Mouse (Mus musculus): Measurements from ENCODE around the gene Dbx2. TPM values are rescaled to one million over a fixed set of nuclear protein-coding genes. Genes with fewer than 3 reads are reported as not detected.

Gene Dbx2
- polyA plus RNA-seq, 1 experiment from 2014 or later = not detected

GRCm38 (mm10) chr15:95639829-95640134 lies 16.0 kb downstream of the Dbx2 start:
- H3K4me3 ChIP-seq (ENCODE audit: low read depth, low read length) = no peak overlapping the region
- H3K4me1 ChIP-seq (ENCODE audit: insufficient read depth, low read depth, low read length) = no peaks in the 10 kb centered on the region
- 73% methylated on average over 9 of the region's 9 CpGs for WGBS
- TF ChIP-seq CTCF (IDR thresholded peaks at IDR 0.05) (no peak), EP300 (IDR thresholded peaks at IDR 0.05) (no peak)
- H3K9ac ChIP-seq (replicated peaks; ENCODE audit: low read depth) = no peak overlapping the region
- H3K36me3 ChIP-seq (ENCODE audit: insufficient read depth, low read length) = no peaks in the 10 kb centered on the region
- H3K9me3 ChIP-seq (ENCODE audit: low read length) = no peaks in the 10 kb centered on the region
- ATAC-seq (no peak), DNase-seq (ENCODE audit: low spot score) (no peak)
- H3K27me3 ChIP-seq (replicated peaks; ENCODE audit: insufficient read depth, low read length) = no peaks in the 10 kb centered on the region
- no peak overlapping the region for H3K27ac ChIP-seq (ENCODE audit: low read length)
- H3K4me2 ChIP-seq (replicated peaks; ENCODE audit: low read depth, low read length) = no peak overlapping the region

- 87% methylated on average over 20 of the region's 20 CpGs for WGBS
- Histone ChIP-seq H3K27ac (ENCODE audit: low read length) (no peak overlapping the region), H3K4me3 (ENCODE audit: low read depth, low read length) (no peak overlapping the region), H3K9ac (replicated peaks; ENCODE audit: low read depth) (no peak overlapping the region), H3K9me3 (ENCODE audit: low read length) (no peaks in the 10 kb centered on the region), H3K27me3 (replicated peaks; ENCODE audit: insufficient read depth, low read length) (no peaks in the 10 kb centered on the region), H3K4me1 (ENCODE audit: insufficient read depth, low read depth, low read length) (no peaks in the 10 kb centered on the region), H3K36me3 (ENCODE audit: insufficient read depth, low read length) (no peaks in the 10 kb centered on the region), H3K4me2 (replicated peaks; ENCODE audit: low read depth, low read length) (no peak overlapping the region)
- ATAC-seq (no peak), DNase-seq (ENCODE audit: low spot score) (no peak)
- TF ChIP-seq EP300 (IDR thresholded peaks at IDR 0.05) (no peak), CTCF (IDR thresholded peaks at IDR 0.05) (no peak)
Measured at GRCm38 (mm10) chr15:95639115-95639828, 16.5 kb downstream of the Dbx2 start.

- no peak overlapping the region for H3K9ac ChIP-seq (replicated peaks; ENCODE audit: low read depth)
- no peaks in the 10 kb centered on the region for H3K4me1 ChIP-seq (ENCODE audit: insufficient read depth, low read depth, low read length)
- DNase-seq (ENCODE audit: low spot score) (peak; percentile 26), ATAC-seq (no peak)
- TF ChIP-seq EP300 (IDR thresholded peaks at IDR 0.05) = no peak
- TF ChIP-seq CTCF (IDR thresholded peaks at IDR 0.05) = no peak
- H3K36me3 ChIP-seq (ENCODE audit: insufficient read depth, low read length) = no peaks in the 10 kb centered on the region
- WGBS = 55% methylated on average over 4 of the region's 4 CpGs
- no peak overlapping the region for H3K27ac ChIP-seq (ENCODE audit: low read length)
- H3K4me2 ChIP-seq (replicated peaks; ENCODE audit: low read depth, low read length) = no peak overlapping the region
- no peak overlapping the region for H3K4me3 ChIP-seq (ENCODE audit: low read depth, low read length)
- no peaks in the 10 kb centered on the region for H3K9me3 ChIP-seq (ENCODE audit: low read length)
- H3K27me3 ChIP-seq (replicated peaks; ENCODE audit: insufficient read depth, low read length) = no peaks in the 10 kb centered on the region
Measured at GRCm38 (mm10) chr15:95624396-95624795, 31.4 kb downstream of the Dbx2 start.

GRCm38 (mm10) chr15:95622797-95623196 lies 33.0 kb downstream of the Dbx2 start:
- H3K27ac ChIP-seq (ENCODE audit: low read length) = no peak overlapping the region
- no peaks in the 10 kb centered on the region for H3K36me3 ChIP-seq (ENCODE audit: insufficient read depth, low read length)
- H3K4me3 ChIP-seq (ENCODE audit: low read depth, low read length) = no peak overlapping the region
- H3K4me1 ChIP-seq (ENCODE audit: insufficient read depth, low read depth, low read length) = no peaks in the 10 kb centered on the region
- DNase-seq (ENCODE audit: low spot score) = no peak
- no peaks in the 10 kb centered on the region for H3K9me3 ChIP-seq (ENCODE audit: low read length)
- no peak overlapping the region for H3K9ac ChIP-seq (replicated peaks; ENCODE audit: low read depth)
- no peak for ATAC-seq
- no peaks in the 10 kb centered on the region for H3K27me3 ChIP-seq (replicated peaks; ENCODE audit: insufficient read depth, low read length)
- TF ChIP-seq CTCF (IDR thresholded peaks at IDR 0.05) (no peak), EP300 (IDR thresholded peaks at IDR 0.05) (no peak)
- H3K4me2 ChIP-seq (replicated peaks; ENCODE audit: low read depth, low read length) = no peak overlapping the region
- WGBS = 78% methylated on average over 8 of the region's 8 CpGs

GRCm38 (mm10) chr15:95612600-95612999 lies 43.2 kb downstream of the Dbx2 start:
- Histone ChIP-seq H3K9me3 (ENCODE audit: low read length) (no peaks in the 10 kb centered on the region), H3K36me3 (ENCODE audit: insufficient read depth, low read length) (no peaks in the 10 kb centered on the region), H3K4me1 (ENCODE audit: insufficient read depth, low read depth, low read length) (no peaks in the 10 kb centered on the region), H3K27me3 (replicated peaks; ENCODE audit: insufficient read depth, low read length) (no peaks in the 10 kb centered on the region), H3K4me2 (replicated peaks; ENCODE audit: low read depth, low read length) (no peak overlapping the region), H3K9ac (replicated peaks; ENCODE audit: low read depth) (no peak overlapping the region), H3K27ac (ENCODE audit: low read length) (no peak overlapping the region), H3K4me3 (ENCODE audit: low read depth, low read length) (no peak overlapping the region)
- 64% methylated on average over 1 of the region's 1 CpGs for WGBS
- DNase-seq (ENCODE audit: low spot score) = no peak
- no peak for TF ChIP-seq EP300 (IDR thresholded peaks at IDR 0.05)
- TF ChIP-seq CTCF (IDR thresholded peaks at IDR 0.05) = no peak
- no peak for ATAC-seq

- Histone ChIP-seq H3K27me3 (replicated peaks; ENCODE audit: insufficient read depth, low read length) (no peaks in the 10 kb centered on the region), H3K36me3 (ENCODE audit: insufficient read depth, low read length) (no peaks in the 10 kb centered on the region), H3K27ac (ENCODE audit: low read length) (no peak overlapping the region), H3K4me2 (replicated peaks; ENCODE audit: low read depth, low read length) (no peak overlapping the region), H3K9ac (replicated peaks; ENCODE audit: low read depth) (no peak overlapping the region), H3K4me1 (ENCODE audit: insufficient read depth, low read depth, low read length) (no peaks in the 10 kb centered on the region), H3K9me3 (ENCODE audit: low read length) (no peaks in the 10 kb centered on the region), H3K4me3 (ENCODE audit: low read depth, low read length) (no peak overlapping the region)
- DNase-seq (ENCODE audit: low spot score) = no peak
- no peak for ATAC-seq
- 53% methylated on average over 6 of the region's 6 CpGs for WGBS
- no peak for TF ChIP-seq EP300 (IDR thresholded peaks at IDR 0.05)
Measured at GRCm38 (mm10) chr15:95601179-95601578, 54.6 kb downstream of the Dbx2 start.

- no peak for ATAC-seq
- DNase-seq (ENCODE audit: low spot score) = no peak
- no peaks in the 10 kb centered on the region for H3K4me1 ChIP-seq (ENCODE audit: insufficient read depth, low read depth, low read length)
- no peaks in the 10 kb centered on the region for H3K9me3 ChIP-seq (ENCODE audit: low read length)
- H3K36me3 ChIP-seq (ENCODE audit: insufficient read depth, low read length) = no peaks in the 10 kb centered on the region
- H3K4me3 ChIP-seq (ENCODE audit: low read depth, low read length) = no peak overlapping the region
- WGBS = 50% methylated on average over 1 of the region's 1 CpGs
- TF ChIP-seq EP300 (IDR thresholded peaks at IDR 0.05) (no peak), CTCF (IDR thresholded peaks at IDR 0.05) (peak; percentile 56)
- H3K9ac ChIP-seq (replicated peaks; ENCODE audit: low read depth) = no peak overlapping the region
- no peak overlapping the region for H3K4me2 ChIP-seq (replicated peaks; ENCODE audit: low read depth, low read length)
- no peaks in the 10 kb centered on the region for H3K27me3 ChIP-seq (replicated peaks; ENCODE audit: insufficient read depth, low read length)
- no peak overlapping the region for H3K27ac ChIP-seq (ENCODE audit: low read length)
Measured at GRCm38 (mm10) chr15:95598630-95599029, 57.1 kb downstream of the Dbx2 start.

All from lung, postnatal 0 days (tissue).